Mouse (Mus musculus) hindbrain, embryonic 15.5 days (tissue): ENCODE measurements around the gene Senp2. TPM values are rescaled to one million over a fixed set of nuclear protein-coding genes. Genes with fewer than 3 reads are reported as not detected.
A peak's percentile ranks its signal among the peaks of the same experiment; 100 is the strongest.

Experiments
- ATAC-seq: fragments of 200-750 bp; cut with Nextera tagmentation; 2 replicates; pipeline ENCODE4 v1.8.0; 2017; ENCODE audit warnings: low read depth, moderate number of reproducible peaks, moderate TSS enrichment; ENCODE audit not compliant: low FRiP score
- H3K27ac ChIP-seq: fragments of 300-500 bp; sonication (generic); replicated peaks from 2 replicates; pipeline ENCODE4 v1.5.1; 2015; ENCODE audit warnings: mild to moderate bottlenecking, inconsistent platforms
- H3K27me3 ChIP-seq: fragments of 300-500 bp; sonication (generic); 2 replicates; pipeline ENCODE4 v1.6.1; 2015; ENCODE audit warnings: control low read depth, inconsistent platforms
- H3K36me3 ChIP-seq: fragments of 300-500 bp; sonication (generic); 2 replicates; pipeline ENCODE4 v1.6.1; 2015; ENCODE audit warnings: control low read depth, inconsistent platforms
- H3K4me1 ChIP-seq: fragments of 300-500 bp; sonication (generic); replicated peaks from 2 replicates; pipeline ENCODE4 v1.6.1; 2015; ENCODE audit warnings: control low read depth, inconsistent platforms
- H3K4me2 ChIP-seq: fragments of 300-500 bp; sonication (generic); 2 replicates; pipeline ENCODE4 v1.6.1; 2015; ENCODE audit warnings: moderate library complexity, mild to moderate bottlenecking, inconsistent platforms
- H3K4me3 ChIP-seq: fragments of 300-500 bp; sonication (generic); 2 replicates; pipeline ENCODE4 v1.5.1; 2015; ENCODE audit warnings: mild to moderate bottlenecking, inconsistent platforms
- H3K9ac ChIP-seq: fragments of 300-500 bp; sonication (generic); 2 replicates; pipeline ENCODE4 v1.6.1; 2015; ENCODE audit warnings: inconsistent platforms
- H3K9me3 ChIP-seq: fragments of 300-500 bp; sonication (generic); 2 replicates; pipeline ENCODE4 v1.6.1; 2016; ENCODE audit warnings: control low read depth, inconsistent platforms
- WGBS: fragments of 180-500 bp; shearing (Covaris S2); methylation state at CpG from one replicate; pipeline ENCODE4 v1.1.7; 2015; 5-methylcytosine and 5-hydroxymethylcytosine counted together
- polyA plus RNA-seq: library from polyadenylated mRNA; unstranded; fragments of >200 nt; fragmentation: Nextera tagmentation; extraction: Ambion mirVana; gene quantifications from 2 replicates; pipeline ENCODE4 v1.2.1, GENCODE M21; 2015

The Senp2 gene
- polyA plus RNA-seq, 1 experiment from 2014 or later, result 47.2 TPM

DNA sequence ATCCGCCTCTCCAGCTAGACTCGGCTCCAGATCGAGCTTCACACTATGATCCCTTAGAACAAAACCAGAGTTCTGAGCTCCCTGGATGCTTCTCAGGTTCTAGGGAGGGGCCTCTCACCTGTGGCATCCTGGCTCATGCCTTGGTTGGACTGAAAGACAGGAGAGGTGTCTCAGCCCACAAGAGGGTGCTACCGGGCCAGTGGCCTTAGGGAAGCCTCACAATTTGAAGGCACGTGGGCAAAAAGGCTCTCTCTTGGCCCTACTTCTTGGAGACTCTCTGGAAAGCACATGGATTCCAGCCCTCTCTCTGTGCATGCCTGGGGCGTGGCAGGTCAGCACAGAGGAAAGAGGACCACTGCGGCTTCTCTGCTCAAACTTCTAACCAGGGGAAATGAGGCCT, 62.1 kb downstream of the Senp2 start:
- no peak for ATAC-seq
- no peak overlapping the region for H3K4me3 ChIP-seq
- H3K27ac ChIP-seq, result no peak overlapping the region
- WGBS, result 85% methylated on average over 7 of the region's 7 CpGs
- no peak overlapping the region for H3K9ac ChIP-seq
- H3K9me3 ChIP-seq, result no peaks in the 10 kb centered on the region
- H3K36me3 ChIP-seq, result peaks cover 43% of the 10 kb centered on the region
- no peak overlapping the region for H3K4me2 ChIP-seq
- no peaks in the 10 kb centered on the region for H3K4me1 ChIP-seq
- H3K27me3 ChIP-seq, result no peaks in the 10 kb centered on the region

DNA sequence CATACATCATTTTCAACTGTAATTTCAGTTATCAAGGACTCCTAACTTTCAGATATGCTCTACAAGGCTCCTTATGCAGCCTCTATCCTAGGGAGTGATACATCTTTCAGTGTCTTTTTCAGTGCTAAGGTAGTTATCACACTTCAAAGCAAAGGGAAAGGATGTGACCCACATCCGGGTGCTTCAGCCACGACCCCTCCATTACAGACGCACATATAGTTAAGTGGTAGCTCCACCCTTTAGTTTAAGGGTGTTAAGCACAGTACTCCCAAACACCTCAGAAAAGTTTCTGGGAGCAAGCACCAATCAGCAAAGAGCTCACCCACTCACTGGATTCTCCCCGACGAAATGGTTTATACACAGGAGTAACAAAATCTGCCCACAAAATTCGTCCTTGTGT, 65.8 kb downstream of the Senp2 start:
- ATAC-seq, result no peak
- H3K4me1 ChIP-seq, result no peaks in the 10 kb centered on the region
- no peak overlapping the region for H3K4me3 ChIP-seq
- H3K9me3 ChIP-seq, result no peaks in the 10 kb centered on the region
- H3K36me3 ChIP-seq, result peaks cover 22% of the 10 kb centered on the region
- no peak overlapping the region for H3K4me2 ChIP-seq
- no peaks in the 10 kb centered on the region for H3K27me3 ChIP-seq
- H3K9ac ChIP-seq, result no peak overlapping the region
- H3K27ac ChIP-seq, result no peak overlapping the region
- WGBS, result 74% methylated on average over 6 of the region's 6 CpGs

DNA sequence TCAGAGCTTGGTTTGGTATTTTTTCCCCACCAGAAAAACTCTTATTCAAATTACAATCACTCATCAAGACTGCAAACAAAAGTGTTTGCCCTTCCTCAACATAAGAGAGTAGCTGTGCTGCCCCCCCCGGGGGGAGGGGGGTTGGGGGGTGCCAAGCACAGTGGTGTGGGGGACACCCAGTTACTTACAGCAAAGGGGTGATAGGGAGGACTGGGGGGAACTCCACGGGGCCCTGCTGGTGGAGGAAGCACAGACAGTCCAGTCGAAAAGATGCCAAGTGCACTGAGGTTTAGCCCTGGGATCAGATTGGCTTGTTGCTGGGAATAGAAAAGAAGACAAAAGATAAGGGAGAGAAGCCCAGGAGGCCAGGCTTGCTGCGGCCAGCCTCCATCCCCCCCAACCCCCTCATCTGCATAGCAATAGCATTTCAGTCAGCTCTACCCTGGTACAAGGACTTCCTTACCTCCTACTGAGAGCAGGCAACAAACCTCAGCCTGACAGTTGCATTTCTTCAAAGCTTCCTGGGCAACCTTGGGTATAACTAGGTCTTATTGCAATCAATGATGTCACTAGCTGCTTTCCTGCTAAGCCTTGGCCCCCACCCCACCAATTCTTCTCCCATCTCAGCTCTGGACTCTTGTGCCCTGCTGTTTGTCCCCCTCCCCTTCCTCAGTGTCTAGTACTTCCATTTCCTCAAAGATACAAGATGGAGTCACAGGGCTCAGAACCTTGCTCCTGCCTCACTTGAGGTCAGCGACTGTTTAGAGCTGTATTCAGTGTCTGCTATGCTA, 66.7 kb downstream of the Senp2 start:
- Histone ChIP-seq H3K27ac (no peak overlapping the region), H3K9ac (no peak overlapping the region), H3K4me1 (no peaks in the 10 kb centered on the region), H3K4me2 (no peak overlapping the region), H3K27me3 (no peaks in the 10 kb centered on the region), H3K4me3 (no peak overlapping the region), H3K9me3 (no peaks in the 10 kb centered on the region), H3K36me3 (peaks cover 20% of the 10 kb centered on the region)
- 0 out of 2 replicates have a peak, but pooled peaks have one; percentile 11 for ATAC-seq
- 12% methylated on average over 5 of the region's 5 CpGs for WGBS

- Histone ChIP-seq H3K4me2 (no peak overlapping the region), H3K4me1 (no peaks in the 10 kb centered on the region), H3K9me3 (no peaks in the 10 kb centered on the region), H3K4me3 (no peak overlapping the region), H3K36me3 (peaks cover 20% of the 10 kb centered on the region), H3K27me3 (no peaks in the 10 kb centered on the region), H3K9ac (no peak overlapping the region), H3K27ac (no peak overlapping the region)
- no peak for ATAC-seq
- 38% methylated on average over 4 of the region's 4 CpGs for WGBS
These were observed 67.3 kb downstream of the Senp2 start for GRCm38 (mm10) chr16:22076620-22076941.

- no peak overlapping the region for H3K9ac ChIP-seq
- ATAC-seq, result no peak
- WGBS, result 90% methylated on average over 12 of the region's 12 CpGs
- peaks cover 14% of the 10 kb centered on the region for H3K36me3 ChIP-seq
- no peaks in the 10 kb centered on the region for H3K4me1 ChIP-seq
- no peak overlapping the region for H3K27ac ChIP-seq
- no peaks in the 10 kb centered on the region for H3K27me3 ChIP-seq
- H3K4me3 ChIP-seq, result no peak overlapping the region
- H3K4me2 ChIP-seq, result no peak overlapping the region
- H3K9me3 ChIP-seq, result no peaks in the 10 kb centered on the region
These were observed 70.9 kb downstream of the Senp2 start for GRCm38 (mm10) chr16:22080125-22080710.

- ATAC-seq, result no peak
- Histone ChIP-seq H3K9ac (no peak overlapping the region), H3K4me1 (no peaks in the 10 kb centered on the region), H3K4me3 (no peak overlapping the region), H3K9me3 (no peaks in the 10 kb centered on the region), H3K4me2 (no peak overlapping the region), H3K27me3 (no peaks in the 10 kb centered on the region), H3K36me3 (no peaks in the 10 kb centered on the region), H3K27ac (no peak overlapping the region)
- WGBS, result 53% methylated on average over 4 of the region's 4 CpGs
These were observed 76.1 kb downstream of the Senp2 start for GRCm38 (mm10) chr16:22085411-22085810.

DNA sequence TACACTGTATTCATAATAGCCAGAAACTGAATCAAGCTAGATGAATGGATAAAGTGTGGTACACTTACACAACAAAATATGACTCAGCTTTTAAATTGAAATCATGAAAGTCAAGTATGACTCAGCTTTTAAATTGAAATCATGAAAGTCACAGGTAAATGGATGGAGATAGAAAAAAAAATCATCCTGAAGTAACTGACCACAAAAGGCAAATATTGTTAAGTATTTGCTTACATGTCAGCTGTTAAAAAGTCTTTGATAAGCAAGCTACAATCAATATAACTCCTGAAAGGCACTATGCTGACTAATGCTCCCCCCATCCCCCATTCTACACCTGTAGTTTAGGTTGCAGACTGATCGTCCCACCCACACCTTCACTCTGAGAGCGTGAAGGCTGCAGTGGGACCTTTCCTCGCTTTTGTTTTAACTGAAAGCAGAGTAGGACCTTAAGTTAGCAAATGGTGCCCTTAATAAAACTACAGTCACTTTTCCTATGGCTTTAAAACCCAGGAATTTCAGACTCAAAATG, 82.0 kb downstream of the Senp2 start:
- no peak for ATAC-seq
- H3K4me1 ChIP-seq, result no peaks in the 10 kb centered on the region
- no peaks in the 10 kb centered on the region for H3K27me3 ChIP-seq
- no peak overlapping the region for H3K4me2 ChIP-seq
- no peaks in the 10 kb centered on the region for H3K36me3 ChIP-seq
- H3K27ac ChIP-seq, result no peak overlapping the region
- WGBS, result 89% methylated on average over 3 of the region's 3 CpGs
- H3K4me3 ChIP-seq, result no peak overlapping the region
- H3K9me3 ChIP-seq, result no peaks in the 10 kb centered on the region
- no peak overlapping the region for H3K9ac ChIP-seq

GRCm38 (mm10) chr16:22095751-22096150, 86.5 kb downstream of the Senp2 start:
- no peak for ATAC-seq
- Histone ChIP-seq H3K4me2 (no peak overlapping the region), H3K4me3 (no peak overlapping the region), H3K9ac (no peak overlapping the region), H3K9me3 (no peaks in the 10 kb centered on the region), H3K4me1 (peaks cover 12% of the 10 kb centered on the region), H3K36me3 (no peaks in the 10 kb centered on the region), H3K27me3 (no peaks in the 10 kb centered on the region), H3K27ac (no peak overlapping the region)
- WGBS, result 84% methylated on average over 1 of the region's 1 CpGs

DNA sequence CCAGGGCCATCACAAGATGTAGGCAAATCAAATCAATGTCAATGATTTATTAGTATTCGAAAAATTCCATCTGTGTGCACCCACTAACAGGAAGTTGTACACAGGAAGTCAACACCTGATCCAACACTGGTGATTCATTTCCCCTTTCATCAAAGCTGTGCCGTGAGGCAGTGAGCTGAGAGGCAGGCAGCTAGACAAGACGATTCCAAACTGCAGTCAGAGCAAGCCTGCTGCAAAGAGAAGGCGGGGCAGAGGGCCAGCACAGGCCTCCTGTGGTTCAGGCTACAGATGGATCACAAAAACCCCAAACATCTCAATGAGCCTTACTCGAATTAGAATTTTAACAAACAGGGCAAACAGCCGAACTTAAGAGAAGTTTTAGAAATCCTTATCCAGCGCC, 88.4 kb downstream of the Senp2 start:
- no peaks in the 10 kb centered on the region for H3K36me3 ChIP-seq
- peak overlapping the region; percentile 53; the same call in 1 of the 2 replicates for H3K27ac ChIP-seq
- H3K9me3 ChIP-seq, result no peaks in the 10 kb centered on the region
- WGBS, result 38% methylated on average over 7 of the region's 7 CpGs
- H3K9ac ChIP-seq, result no peak overlapping the region
- H3K4me3 ChIP-seq, result no peak overlapping the region
- peaks cover 12% of the 10 kb centered on the region for H3K4me1 ChIP-seq
- H3K4me2 ChIP-seq, result no peak overlapping the region
- ATAC-seq, result 0 out of 2 replicates have a peak, but pooled peaks have one; percentile 11
- H3K27me3 ChIP-seq, result no peaks in the 10 kb centered on the region

Other genes with a start within 250 kb of the Senp2 start
- gene Ehhadh, start 221.7 kb upstream of the Senp2 start, polyA plus RNA-seq, result 1.8 TPM in 2 replicates
- 6.4 and 6.5 TPM in 2 replicates for gene Map3k13, start 215.1 kb upstream of the Senp2 start, polyA plus RNA-seq
- 42.8 and 51.1 TPM in 2 replicates for gene Tmem41a, start 61.9 kb upstream of the Senp2 start, polyA plus RNA-seq
- gene Liph, start 13.8 kb upstream of the Senp2 start, polyA plus RNA-seq, result 0.24 and 0.40 TPM in 2 replicates
- gene Igf2bp2, start 153.8 kb downstream of the Senp2 start, polyA plus RNA-seq, result 18.6 and 20.3 TPM in 2 replicates